Mouse (Mus musculus) CH12.LX (cell line): ENCODE measurements at regions not wholly inside any gene's neighbourhood (a gene's known extent, or its start where the extent isn't known, plus 50 kb on each side); places are given as distances from the start of the nearest gene placed in this dataset.

Experiments used
- DNase-seq: peaks from one replicate; pipeline ENCODE4 v3.0.0-alpha.2; 2013; ENCODE audit errors: extremely low read depth
- H3K27ac ChIP-seq: 2 replicates; pipeline ENCODE4 v1.5.1; 2012; ENCODE audit warnings: low read depth, mild to moderate bottlenecking, control low read depth, moderate library complexity; ENCODE audit not compliant: insufficient read depth
- H3K27me3 ChIP-seq: replicated peaks from 2 replicates; pipeline ENCODE3; 2012; ENCODE audit warnings: inconsistent platforms
- H3K36me3 ChIP-seq, 2 experiments: replicated peaks in 1 of 2; 2 replicates each; pipeline versions ENCODE3 to v1.6.1; 2012; ENCODE audit warnings: inconsistent platforms in 1 of 2, low read length in 1 of 2, mild to moderate bottlenecking in 1 of 2, mixed read lengths in 1 of 2, moderate library complexity in 1 of 2; ENCODE audit not compliant: control insufficient read depth in 1 of 2, insufficient read depth in 1 of 2
- H3K4me1 ChIP-seq, 2 experiments: 2 replicates each; pipeline ENCODE4 v1.6.1; 2012; ENCODE audit warnings: inconsistent platforms in 1 of 2, moderate library complexity in 1 of 2; ENCODE audit not compliant: insufficient read depth in 2 of 2, control insufficient read depth in 1 of 2
- H3K4me2 ChIP-seq: 2 replicates; pipeline ENCODE4 v1.6.1; 2012; ENCODE audit warnings: low read depth, mild to moderate bottlenecking, control low read depth; ENCODE audit not compliant: poor library complexity, insufficient read depth, severe bottlenecking
- H3K4me3 ChIP-seq, 3 experiments: fragments of 150-350 bp in 1 of 3; sonication (generic) in 1 of 3; replicated peaks in 1 of 3; 2 replicates each; pipeline versions ENCODE3 to v1.5.1; 2011 to 2012; ENCODE audit warnings: low read depth in 2 of 3, low read length in 2 of 3, mild to moderate bottlenecking in 2 of 3, moderate library complexity in 2 of 3, control low read depth in 1 of 3, improper control_type of control experiment in 1 of 3, inconsistent platforms in 1 of 3, mixed read lengths in 1 of 3; ENCODE audit not compliant: poor library complexity in 1 of 3
- H3K79me2 ChIP-seq: replicated peaks from 2 replicates; pipeline ENCODE4 v1.6.1; 2012; ENCODE audit warnings: mild to moderate bottlenecking, moderate library complexity; ENCODE audit not compliant: control insufficient read depth, poor library complexity, insufficient read depth, severe bottlenecking; ENCODE audit errors: extremely low read depth
- H3K9ac ChIP-seq: 2 replicates; pipeline ENCODE4 v1.6.1; 2012; ENCODE audit warnings: low read depth, mild to moderate bottlenecking, control low read depth, moderate library complexity; ENCODE audit not compliant: insufficient read depth
- H3K9me3 ChIP-seq: replicated peaks from 2 replicates; pipeline ENCODE3; 2012; ENCODE audit warnings: low read length, inconsistent platforms, mixed read lengths
- BHLHE40 ChIP-seq: IDR thresholded peaks from 2 replicates; pipeline ENCODE4 v1.6.1; 2011; ENCODE audit warnings: mild to moderate bottlenecking, low read depth, low read length, improper control_type of control experiment
- CHD2 ChIP-seq: IDR thresholded peaks from 2 replicates; pipeline ENCODE4 v1.6.1; 2011; ENCODE audit warnings: low read length, improper control_type of control experiment
- E2F4 ChIP-seq: IDR thresholded peaks from 2 replicates; pipeline ENCODE4 v1.6.1; 2011; ENCODE audit warnings: low read depth, low read length, improper control_type of control experiment; ENCODE audit not compliant: insufficient replicate concordance
- ELF1 ChIP-seq: IDR thresholded peaks from 2 replicates; pipeline ENCODE4 v1.6.1; 2014; ENCODE audit warnings: low read depth, mild to moderate bottlenecking, inconsistent platforms, low read length, improper control_type of control experiment
- HCFC1 ChIP-seq: IDR thresholded peaks from 2 replicates; pipeline ENCODE4 v1.6.1; 2012; ENCODE audit warnings: low read depth, mild to moderate bottlenecking, inconsistent platforms, low read length, improper control_type of control experiment
- JUN ChIP-seq: IDR thresholded peaks from 2 replicates; pipeline ENCODE4 v1.6.1; 2011; ENCODE audit warnings: low read depth, mild to moderate bottlenecking, low read length, improper control_type of control experiment, moderate library complexity; ENCODE audit not compliant: insufficient read depth
- KAT2A ChIP-seq: IDR thresholded peaks from 2 replicates; pipeline ENCODE4 v1.6.1; 2012; ENCODE audit warnings: low read length, improper control_type of control experiment, inconsistent platforms; ENCODE audit not compliant: insufficient replicate concordance
- MAZ ChIP-seq: IDR thresholded peaks from 2 replicates; pipeline ENCODE4 v1.6.1; 2012; ENCODE audit warnings: low read depth, mild to moderate bottlenecking, inconsistent platforms, low read length, improper control_type of control experiment, moderate library complexity
- PAX5 ChIP-seq: IDR thresholded peaks from 2 replicates; pipeline ENCODE4 v1.6.1; 2012; ENCODE audit warnings: low read length, inconsistent platforms, mixed read lengths
- RAD21 ChIP-seq: IDR thresholded peaks from 2 replicates; pipeline ENCODE4 v1.6.1; 2011; ENCODE audit warnings: low read depth, mild to moderate bottlenecking, low read length, improper control_type of control experiment, moderate library complexity
- SIN3A ChIP-seq: IDR thresholded peaks from 2 replicates; pipeline ENCODE4 v1.6.1; 2012; ENCODE audit warnings: low read length, improper control_type of control experiment, inconsistent platforms
- SMC3 ChIP-seq: IDR thresholded peaks from 2 replicates; pipeline ENCODE4 v1.6.1; 2011; ENCODE audit warnings: low read depth, low read length, improper control_type of control experiment
- USF1 ChIP-seq: IDR thresholded peaks from 2 replicates; pipeline ENCODE4 v1.6.1; 2014; ENCODE audit warnings: low read depth, mild to moderate bottlenecking, inconsistent platforms, low read length, improper control_type of control experiment
- ZC3H11A ChIP-seq: IDR thresholded peaks from 2 replicates; pipeline ENCODE4 v1.6.1; 2012; ENCODE audit warnings: low read depth, mild to moderate bottlenecking, inconsistent platforms, low read length, improper control_type of control experiment
- ZKSCAN1 ChIP-seq: IDR thresholded peaks from 2 replicates; pipeline ENCODE4 v1.6.1; 2012; ENCODE audit warnings: low read depth, inconsistent platforms, low read length, improper control_type of control experiment, borderline replicate concordance
- ZMIZ1 ChIP-seq: IDR thresholded peaks from 2 replicates; pipeline ENCODE4 v1.6.1; 2012; ENCODE audit warnings: low read depth, mild to moderate bottlenecking, inconsistent platforms, low read length, improper control_type of control experiment
- dilution Hi-C: fragments of 300-500 bp; cut with MboI; formaldehyde crosslinking; loops from 2 replicates; pipeline ENCODE4 v1.14.3; 2020; ENCODE audit warnings: low sequenced_read_pairs; ENCODE audit not compliant: extremely low pct_unique_long_range_greater_than_20kb, extremely low pct_ligation_motif_present
- in situ Hi-C: fragments of 300-500 bp; cut with MboI; formaldehyde crosslinking; loops from 3 replicates; pipeline ENCODE4 v1.14.3; 2019; ENCODE audit warnings: low sequenced_read_pairs, low pct_ligation_motif_present, low pct_unique_long_range_greater_than_20kb, mixed read lengths

- DNase-seq, result no peak
- H3K36me3 ChIP-seq, result no peaks in the 10 kb centered on the region
- no peak overlapping the region for H3K4me2 ChIP-seq
- in situ Hi-C loops (no loop called here), dilution Hi-C loops (no loop called here)
- no peak overlapping the region for H3K9ac ChIP-seq
- no peak overlapping the region for H3K27ac ChIP-seq
- H3K27me3 ChIP-seq, result no peaks in the 10 kb centered on the region
- peaks cover 0 to 4% of the 10 kb centered on the region in 2 experiments; a peak in 1 of 4 replicates for H3K4me1 ChIP-seq
- H3K4me3 ChIP-seq, result no peak overlapping the region
- no peak for TF ChIP-seq ZMIZ1
- no peaks in the 10 kb centered on the region for H3K79me2 ChIP-seq
- no peaks in the 10 kb centered on the region for H3K9me3 ChIP-seq
Measured at GRCm38 (mm10) chr2:51288678-51289077, 139.8 kb upstream of the Rnd3 start.

DNA sequence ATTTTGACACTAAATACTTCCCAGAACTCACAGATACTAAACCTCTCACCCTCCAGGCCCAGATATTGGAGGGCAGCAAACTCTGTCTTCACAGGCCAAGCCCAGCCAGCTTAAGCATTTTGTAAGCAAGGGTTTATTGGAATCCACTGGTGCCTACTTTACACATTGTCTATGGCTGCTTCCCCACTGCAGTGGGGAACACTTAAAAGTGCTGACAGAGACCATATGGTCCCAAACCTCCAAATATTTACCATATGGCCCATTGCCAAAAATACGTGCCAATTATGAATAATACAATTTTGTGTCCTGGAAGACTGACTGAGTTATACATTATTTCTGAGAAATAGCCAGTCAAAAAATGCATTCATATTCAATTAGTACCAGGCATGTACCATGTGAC, 136.7 kb upstream of the Rnd3 start:
- Histone ChIP-seq H3K36me3 (no peaks in the 10 kb centered on the region), H3K9me3 (no peaks in the 10 kb centered on the region), H3K27me3 (no peaks in the 10 kb centered on the region), H3K4me1 (peaks cover 0 to 4% of the 10 kb centered on the region in 2 experiments; a peak in 1 of 4 replicates), H3K4me2 (no peak overlapping the region), H3K9ac (no peak overlapping the region), H3K79me2 (no peaks in the 10 kb centered on the region), H3K4me3 (no peak overlapping the region), H3K27ac (no peak overlapping the region)
- TF ChIP-seq RAD21, result no peak
- no peak for TF ChIP-seq HCFC1
- TF ChIP-seq ZC3H11A, result no peak
- no peak for TF ChIP-seq CHD2
- no peak for TF ChIP-seq MAZ
- no peak for TF ChIP-seq USF1
- TF ChIP-seq ELF1, result no peak
- no peak for TF ChIP-seq ZKSCAN1
- no peak for TF ChIP-seq BHLHE40
- no peak for TF ChIP-seq SIN3A
- no peak for TF ChIP-seq JUN
- TF ChIP-seq E2F4, result no peak
- no peak for TF ChIP-seq PAX5
- no peak for TF ChIP-seq KAT2A
- TF ChIP-seq SMC3, result no peak
- dilution Hi-C loops, result no loop called here
- no peak for DNase-seq
- in situ Hi-C loops, result no loop called here
